Mouse (Mus musculus) heart, adult 2 months (tissue): ENCODE results near the gene Farsb.

Source experiments
- CTCF ChIP-seq: fragments of 200-600 bp; IDR thresholded peaks from 2 replicates; pipeline ENCODE4 v1.8.1; 2022; ENCODE audit warnings: antibody characterized with exemption, mild to moderate bottlenecking, moderate library complexity
- POLR2A ChIP-seq: fragments of 200-500 bp; IDR thresholded peaks from 2 replicates; pipeline ENCODE4 v1.6.1; 2011; ENCODE audit warnings: mild to moderate bottlenecking, low read depth, low read length, control low read depth; ENCODE audit not compliant: insufficient read depth

DNA sequence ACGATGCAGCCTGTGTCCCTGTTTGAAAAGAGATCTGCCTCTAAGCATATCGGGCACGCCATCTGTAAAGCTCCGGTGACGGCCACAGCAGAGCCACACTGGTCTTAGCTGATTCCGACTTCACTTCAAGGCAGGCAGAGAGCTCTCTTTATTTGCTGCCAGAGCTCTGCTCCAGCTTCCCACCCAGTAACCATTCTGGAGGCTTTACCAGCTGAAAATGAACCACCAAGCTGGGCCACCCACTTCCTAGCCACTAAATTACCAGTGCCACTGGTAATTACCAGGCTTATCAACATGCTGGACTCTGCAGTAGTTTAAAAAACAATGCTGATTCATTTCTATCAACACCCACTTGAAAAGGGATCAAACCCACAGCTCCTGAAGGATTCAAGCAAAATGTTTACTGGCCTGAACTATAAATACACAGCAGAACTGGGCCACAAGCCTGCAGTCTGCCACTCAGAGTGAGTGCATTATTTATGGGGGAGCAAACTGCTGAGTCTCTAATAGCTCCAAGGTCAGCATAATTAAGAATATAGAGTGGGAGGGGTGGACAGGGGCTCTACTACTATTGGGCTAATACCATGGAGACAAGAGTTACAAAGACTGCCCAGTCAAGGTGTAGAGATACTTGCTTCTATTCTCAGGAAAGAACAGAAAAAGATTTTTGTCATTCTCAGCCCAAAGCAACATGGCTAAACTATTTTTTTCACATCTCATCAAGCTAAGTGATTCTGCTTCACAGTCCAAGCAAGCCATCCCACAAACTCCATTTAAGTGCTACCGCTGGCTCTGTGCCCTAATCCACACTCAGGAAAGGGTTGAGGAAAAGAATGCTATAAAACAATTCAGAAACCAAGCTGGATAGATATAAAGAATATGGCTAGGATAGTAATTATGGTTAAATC lies 62.6 kb downstream of the Farsb start:
- TF ChIP-seq POLR2A (no peak), CTCF (no peak)
